20 mouse cellular contexts compared by ENCODE assay signal in genomic region chr17:15299743-15300371, GRCm38 (mm10).
A peak's percentile ranks its signal among the peaks of the same experiment; 100 is the strongest.
DNase-seq lines count a peak whose midpoint lies in the region; ATAC-seq lines count a peak whose summit lies in the region.
"Had no signal": no experiment of that assay in that cellular context is flagged by ENCODE, and none has a peak within 500 bp of the region (broad histone marks: within the 10 kb centered on the region; RNA-seq: fewer than 3 reads in every experiment).

No protein-coding gene starts in this region.

- WGBS in heart, embryonic 11.5 days (ENCODE audit: insufficient replicate concordance): 61% methylated on average over 13 of the region's 13 CpGs
- 82% methylated on average over 13 of the region's 13 CpGs for WGBS in hindbrain, embryonic 11.5 days
- 81% methylated on average over 13 of the region's 13 CpGs for WGBS in forebrain, embryonic 12.5 days

- ATAC-seq in heart, embryonic 11.5 days (replicated peaks; ENCODE audit: insufficient number of reproducible peaks, low FRiP score, low TSS enrichment): no peak
- ATAC-seq in hindbrain, embryonic 11.5 days (ENCODE audit: low FRiP score): no peak
- no peak for ATAC-seq in forebrain, embryonic 12.5 days (ENCODE audit: low FRiP score)
- ATAC-seq: forebrain, embryonic 14.5 days; hindbrain, postnatal 0 days; liver, postnatal 0 days; midbrain, embryonic 15.5 days had no signal

- no peaks in the 10 kb centered on the region for H3K36me3 ChIP-seq in heart, embryonic 11.5 days (ENCODE audit: control insufficient read depth, insufficient read depth, low read length)
- H3K36me3 ChIP-seq in hindbrain, embryonic 11.5 days (ENCODE audit: control insufficient read depth, insufficient read depth, low read length): no peaks in the 10 kb centered on the region
- H3K36me3 ChIP-seq in forebrain, embryonic 12.5 days (replicated peaks): no peaks in the 10 kb centered on the region
- H3K36me3 ChIP-seq: heart, embryonic 15.5 days; limb, embryonic 13.5 days; midbrain, embryonic 15.5 days; neural tube, embryonic 12.5 days had no signal

- no peaks in the 10 kb centered on the region for H3K4me1 ChIP-seq in heart, embryonic 11.5 days (ENCODE audit: control insufficient read depth, insufficient read depth, low read length)
- H3K4me1 ChIP-seq in hindbrain, embryonic 11.5 days (replicated peaks; ENCODE audit: control insufficient read depth, insufficient read depth, low read length): no peaks in the 10 kb centered on the region
- H3K4me1 ChIP-seq in forebrain, embryonic 12.5 days: no peaks in the 10 kb centered on the region
- H3K4me1 ChIP-seq: limb, embryonic 13.5 days; midbrain, embryonic 15.5 days; neural tube, embryonic 12.5 days had no signal

- H3K9ac ChIP-seq in heart, embryonic 11.5 days (ENCODE audit: low read depth, low read length): no peak overlapping the region
- H3K9ac ChIP-seq in hindbrain, embryonic 11.5 days (ENCODE audit: low read depth, low read length): no peak overlapping the region
- H3K9ac ChIP-seq in forebrain, embryonic 12.5 days: no peak overlapping the region
- H3K9ac ChIP-seq: heart, embryonic 15.5 days; limb, embryonic 13.5 days; liver, postnatal 0 days; midbrain, embryonic 15.5 days; neural tube, embryonic 12.5 days had no signal

- H3K27me3 ChIP-seq in heart, embryonic 11.5 days (ENCODE audit: control insufficient read depth, insufficient read depth, low read length): no peaks in the 10 kb centered on the region; the same call in 1 of the 2 replicates
- H3K27me3 ChIP-seq in hindbrain, embryonic 11.5 days (ENCODE audit: control insufficient read depth, insufficient read depth, low read length): no peaks in the 10 kb centered on the region
- H3K27me3 ChIP-seq in forebrain, embryonic 12.5 days: no peaks in the 10 kb centered on the region
- H3K27me3 ChIP-seq: heart, embryonic 15.5 days; limb, embryonic 13.5 days; midbrain, embryonic 15.5 days; neural tube, embryonic 12.5 days had no signal

- DNase-seq in heart, adult 8-10 months (ENCODE audit: low spot score): peak; percentile 17
- DNase-seq in 3134 (ENCODE audit: extremely low read depth, insufficient read length, low spot score): peak; percentile 44
- peak; percentile 73 for DNase-seq in adrenal gland, postnatal 14 days
- DNase-seq in lung, postnatal 14 days: peak; percentile 64
- no peak for DNase-seq in hindbrain, embryonic 11.5 days (ENCODE audit: low spot score)
- DNase-seq in gastrocnemius, adult 18-20 months (ENCODE audit: low spot score): no peak
- DNase-seq: B cell, adult 2 months; gastrocnemius, postnatal 14 days; layer of hippocampus, postnatal 36 days; liver, postnatal 0 days; thymus, postnatal 36 days had no signal

- H3K4me3 ChIP-seq in heart, embryonic 11.5 days (ENCODE audit: low read depth, low read length): no peak overlapping the region
- no peak overlapping the region for H3K4me3 ChIP-seq in hindbrain, embryonic 11.5 days (ENCODE audit: low read depth, low read length)
- no peak overlapping the region for H3K4me3 ChIP-seq in forebrain, embryonic 12.5 days (replicated peaks)
- H3K4me3 ChIP-seq: heart, embryonic 15.5 days; limb, embryonic 13.5 days; midbrain, embryonic 15.5 days; neural tube, embryonic 12.5 days had no signal

- no peaks in the 10 kb centered on the region for H3K9me3 ChIP-seq in heart, embryonic 11.5 days (replicated peaks; ENCODE audit: control insufficient read depth, low read length)
- no peaks in the 10 kb centered on the region for H3K9me3 ChIP-seq in hindbrain, embryonic 11.5 days (ENCODE audit: control insufficient read depth, low read length)
- no peaks in the 10 kb centered on the region for H3K9me3 ChIP-seq in forebrain, embryonic 12.5 days
- H3K9me3 ChIP-seq: heart, embryonic 15.5 days; limb, embryonic 13.5 days; midbrain, embryonic 15.5 days; neural tube, embryonic 12.5 days had no signal

- no peak overlapping the region for H3K4me2 ChIP-seq in heart, embryonic 11.5 days
- H3K4me2 ChIP-seq in hindbrain, embryonic 11.5 days (replicated peaks; ENCODE audit: low read depth, low read length): no peak overlapping the region
- H3K4me2 ChIP-seq in forebrain, embryonic 12.5 days: no peak overlapping the region
- H3K4me2 ChIP-seq: heart, embryonic 15.5 days; limb, embryonic 13.5 days; midbrain, embryonic 15.5 days; neural tube, embryonic 12.5 days had no signal

- no peak overlapping the region for H3K27ac ChIP-seq in heart, embryonic 11.5 days (ENCODE audit: low read depth, low read length)
- H3K27ac ChIP-seq in hindbrain, embryonic 11.5 days (ENCODE audit: low read depth, low read length): no peak overlapping the region
- no peak overlapping the region for H3K27ac ChIP-seq in forebrain, embryonic 12.5 days
- H3K27ac ChIP-seq: heart, embryonic 15.5 days; hindbrain, postnatal 0 days; kidney, postnatal 0 days; limb, embryonic 13.5 days; midbrain, embryonic 15.5 days; neural tube, embryonic 12.5 days had no signal

Comparison
In these comparisons a context has a peak if more than half of its experiments do, and no peak if none do; other contexts are left out.
1. DNase-seq: peak in heart, adult 8-10 months (single experiment), 3134 (single experiment), adrenal gland, postnatal 14 days (single experiment) and lung, postnatal 14 days (single experiment); none in hindbrain, embryonic 11.5 days (single experiment) and gastrocnemius, adult 18-20 months (single experiment).